In genomic region chrX:150662809-150663208, GRCm38 (mm10) we compare ENCODE assay signal across 9 mouse cellular contexts. TPM values are rescaled to one million over a fixed set of nuclear protein-coding genes. Genes with fewer than 3 reads are reported as not detected.
DNase-seq lines count a peak whose midpoint lies in the region; ATAC-seq and TF ChIP-seq lines count a peak whose summit lies in the region.
"Had no signal": no experiment of that assay in that cellular context is flagged by ENCODE, and none has a peak within 500 bp of the region (broad histone marks: within the 10 kb centered on the region; RNA-seq: fewer than 3 reads in every experiment).

No protein-coding gene starts in this region.

- H3K27ac ChIP-seq in kidney, postnatal 0 days, result no peak overlapping the region

- H3K27me3 ChIP-seq in kidney, postnatal 0 days (ENCODE audit: insufficient read depth, low read length), result no peaks in the 10 kb centered on the region

- no peak for ATAC-seq in kidney, postnatal 0 days (replicated peaks; ENCODE audit: low FRiP score, low read depth)

- 36% methylated on average over 4 of the region's 4 CpGs for WGBS in kidney, postnatal 0 days

- no peak overlapping the region for H3K9ac ChIP-seq in kidney, postnatal 0 days (ENCODE audit: low read depth, low read length)

- H3K4me2 ChIP-seq in kidney, postnatal 0 days (ENCODE audit: low read length), result no peak overlapping the region

- H3K36me3 ChIP-seq in kidney, postnatal 0 days (ENCODE audit: insufficient read depth, low read length), result no peaks in the 10 kb centered on the region

- peak; percentile 57 for TF ChIP-seq CTCF in kidney, postnatal 0 days (IDR thresholded peaks at IDR 0.05; ENCODE audit: low read depth)

- H3K9me3 ChIP-seq in kidney, postnatal 0 days (replicated peaks; ENCODE audit: low read length), result no peaks in the 10 kb centered on the region

- H3K4me1 ChIP-seq in kidney, postnatal 0 days (replicated peaks; ENCODE audit: insufficient read depth, low read length), result no peaks in the 10 kb centered on the region

- peak; percentile 12 for DNase-seq in adrenal gland, adult 2 months
- no peak for DNase-seq in adrenal gland, adult 8-10 months
- DNase-seq in kidney, adult 18-20 months, result peak; percentile 29
- DNase-seq in kidney, adult 11 months, result no peak
- DNase-seq in B cell, adult 2 months, result peak; percentile 7 to 11
- DNase-seq in kidney, postnatal 0 days (ENCODE audit: low spot score), result no peak
- no peak for DNase-seq in layer of hippocampus, adult 9-10 months (ENCODE audit: low spot score)
- DNase-seq in layer of hippocampus, postnatal 14 days (ENCODE audit: low spot score in 2 of 2), result no peak

- H3K4me3 ChIP-seq in kidney, postnatal 0 days (replicated peaks; ENCODE audit: low read depth, low read length), result no peak overlapping the region

RNA-seq across cellular contexts. Expression of gene Tro, which starts 5.4 kb away (rescaled TPM):
- 10 to 100 TPM; 10.0 to 10.5 TPM for total RNA-seq in adrenal gland, adult 2 months (2021)
- polyA plus RNA-seq in adrenal gland, adult 2 months (2012; rRNA removed), result 3.0 and 4.0 TPM in 2 replicates
- total RNA-seq in adrenal gland, adult 8-10 months (2022), result 10 to 100 TPM in 3 of 4 experiments, 1 to 10 TPM in 1; 8.5 to 14.9 (median 12.2) TPM
- polyA plus RNA-seq in kidney, postnatal 0 days (2015; fragmentation: Nextera tagmentation; extraction: Ambion mirVana), result 8.4 and 9.1 TPM in 2 replicates
- 100 to 1,000 TPM; 142 to 153 TPM for total RNA-seq in layer of hippocampus, postnatal 14 days (2021)
- total RNA-seq: common myeloid progenitor, adult 5-6 weeks had no signal

Comparison
In these comparisons a context has a peak if more than half of its experiments do, and no peak if none do; other contexts are left out.
1. DNase-seq: peak in adrenal gland, adult 2 months (single experiment), kidney, adult 18-20 months (single experiment) and B cell, adult 2 months (2 of 2); none in adrenal gland, adult 8-10 months (single experiment), kidney, adult 11 months (single experiment), kidney, postnatal 0 days (single experiment), layer of hippocampus, adult 9-10 months (single experiment) and layer of hippocampus, postnatal 14 days (0 of 2).
2. RNA of gene Tro, which starts 5.4 kb away (total RNA-seq): 142 to 153 TPM in layer of hippocampus, postnatal 14 days; 8.5 to 14.9 TPM in adrenal gland, adult 8-10 months and 10.0 to 10.5 TPM in adrenal gland, adult 2 months; every median in the first group is over 4 times any median in the second.